Mouse (Mus musculus) kidney, postnatal 4 days (tissue): ENCODE measurements at regions not wholly inside any gene's neighbourhood (a gene's known extent, or its start where the extent isn't known, plus 50 kb on each side); places are given as distances from the start of the nearest gene placed in this dataset.
"Not testable (repeated sequence)": the region's sequence is repeated elsewhere in the genome, so short reads cannot be mapped to it uniquely, and the experiment has no call there.

ENCODE experiments used
- DNase-seq, 2 experiments: peaks; one replicate each; pipeline ENCODE4 v3.0.0; 2021; ENCODE audit warnings: mixed read lengths in 2 of 2

DNA sequence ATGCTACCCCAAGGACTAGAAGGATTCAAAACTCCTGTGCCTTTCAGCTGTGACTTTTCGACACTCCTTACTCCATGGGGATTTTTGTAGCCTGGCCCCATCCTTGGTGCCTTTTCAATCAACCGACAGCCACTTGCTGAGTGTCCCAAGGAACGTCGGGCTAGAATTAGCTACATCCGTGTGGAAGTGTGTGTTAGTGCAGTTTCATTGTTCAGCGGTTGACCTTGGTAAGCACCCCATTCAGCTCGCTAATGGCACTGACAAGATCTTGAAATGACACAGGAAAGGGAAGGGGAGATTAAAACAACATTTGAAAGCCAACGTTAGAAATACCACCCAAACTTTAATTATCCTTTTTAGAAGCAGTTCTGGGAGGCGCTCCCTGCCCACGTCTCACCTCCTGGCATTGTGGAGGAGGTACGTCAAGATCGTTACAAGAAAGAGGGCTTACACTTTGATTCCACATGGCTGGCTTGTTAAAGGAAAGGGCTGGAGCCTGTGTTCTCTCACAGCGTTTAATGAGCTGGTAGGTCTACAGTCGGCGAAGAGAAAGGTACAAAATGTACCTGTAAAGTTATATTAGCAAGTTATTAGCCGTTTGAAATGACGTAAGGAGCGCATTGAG is 536.4 kb downstream of the Fam19a2 start:
- peak in 1 of 2 experiments; percentile 11 for DNase-seq

DNA sequence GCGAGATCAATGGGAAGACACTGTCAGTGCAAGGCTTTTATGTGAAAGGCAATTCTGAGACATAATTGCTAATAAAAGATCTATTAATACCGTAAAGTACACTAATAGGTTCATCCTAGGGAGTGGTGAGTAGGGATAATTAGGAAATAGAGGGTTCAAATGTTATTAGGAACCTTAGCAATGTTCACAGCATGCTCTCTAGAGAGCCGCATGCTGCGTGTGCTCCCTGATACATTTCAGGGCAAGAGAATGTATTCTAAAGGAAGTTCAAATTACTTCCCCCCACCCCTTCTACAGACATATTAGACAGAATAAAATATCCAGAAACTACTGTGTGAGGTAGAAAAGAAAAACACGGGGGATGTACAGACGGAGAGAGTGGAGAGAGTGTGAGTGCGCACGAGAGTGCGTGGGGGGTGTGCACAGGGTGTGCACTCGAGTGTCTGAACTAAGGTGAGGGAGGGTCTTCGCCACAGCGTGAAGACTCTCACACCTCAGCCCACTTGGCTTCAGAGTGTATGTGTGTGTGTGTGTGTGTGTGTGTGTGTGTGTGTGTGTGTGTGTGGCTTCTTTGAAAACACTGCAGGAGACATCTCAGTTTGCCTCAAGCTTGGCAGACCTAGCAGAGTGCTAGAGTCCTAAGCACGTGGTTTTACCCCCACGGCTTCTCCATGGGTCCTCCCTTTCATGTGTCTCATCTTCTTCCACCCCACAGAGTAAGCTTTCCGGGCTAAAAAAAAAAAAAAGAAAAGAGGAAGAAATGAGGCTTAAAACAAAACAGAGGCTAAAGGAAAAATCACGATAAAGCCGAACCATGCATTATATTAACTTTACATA is 537.1 kb downstream of the Fam19a2 start:
- DNase-seq = peak in 1 of 2 experiments; percentile 7

DNA sequence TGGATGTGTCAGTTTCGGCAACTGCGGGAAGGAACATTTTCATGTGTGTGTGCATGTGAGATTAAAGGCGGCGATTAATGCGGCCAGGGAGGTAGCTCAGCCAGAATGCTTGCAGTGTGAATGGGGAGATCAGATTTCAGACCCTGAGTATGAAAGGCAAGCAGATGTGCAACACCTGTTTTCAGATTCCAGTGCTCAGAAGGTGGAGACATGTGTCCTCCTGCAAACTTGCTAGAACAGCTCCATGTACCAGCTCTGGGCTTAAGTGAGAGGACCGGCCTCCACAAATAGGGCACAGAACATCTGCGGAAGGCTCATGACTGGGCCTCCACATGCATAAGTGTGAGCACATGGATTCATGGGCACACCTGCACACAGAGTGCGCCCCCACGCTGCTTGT is 547.1 kb downstream of the Fam19a2 start:
- no peak for DNase-seq

DNA sequence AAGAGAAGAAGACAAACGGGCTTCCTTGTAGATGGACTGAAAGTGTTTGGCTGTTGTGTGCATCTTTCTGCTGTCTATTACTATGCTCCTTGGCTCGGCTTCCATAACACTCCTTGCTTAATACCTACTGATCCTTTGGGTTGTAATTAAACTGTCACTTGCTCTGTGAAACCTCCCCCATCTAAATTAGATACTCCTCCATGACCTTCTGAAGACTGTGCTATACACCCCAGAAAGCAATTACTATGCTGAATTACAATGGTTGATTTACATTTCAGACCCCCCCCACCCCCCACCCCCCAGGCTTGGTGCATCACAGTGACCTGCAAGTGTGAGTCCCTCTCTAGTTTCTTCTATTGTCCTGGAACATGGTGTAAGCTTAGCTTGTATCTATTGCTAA is 549.3 kb downstream of the Fam19a2 start:
- no peak for DNase-seq

DNA sequence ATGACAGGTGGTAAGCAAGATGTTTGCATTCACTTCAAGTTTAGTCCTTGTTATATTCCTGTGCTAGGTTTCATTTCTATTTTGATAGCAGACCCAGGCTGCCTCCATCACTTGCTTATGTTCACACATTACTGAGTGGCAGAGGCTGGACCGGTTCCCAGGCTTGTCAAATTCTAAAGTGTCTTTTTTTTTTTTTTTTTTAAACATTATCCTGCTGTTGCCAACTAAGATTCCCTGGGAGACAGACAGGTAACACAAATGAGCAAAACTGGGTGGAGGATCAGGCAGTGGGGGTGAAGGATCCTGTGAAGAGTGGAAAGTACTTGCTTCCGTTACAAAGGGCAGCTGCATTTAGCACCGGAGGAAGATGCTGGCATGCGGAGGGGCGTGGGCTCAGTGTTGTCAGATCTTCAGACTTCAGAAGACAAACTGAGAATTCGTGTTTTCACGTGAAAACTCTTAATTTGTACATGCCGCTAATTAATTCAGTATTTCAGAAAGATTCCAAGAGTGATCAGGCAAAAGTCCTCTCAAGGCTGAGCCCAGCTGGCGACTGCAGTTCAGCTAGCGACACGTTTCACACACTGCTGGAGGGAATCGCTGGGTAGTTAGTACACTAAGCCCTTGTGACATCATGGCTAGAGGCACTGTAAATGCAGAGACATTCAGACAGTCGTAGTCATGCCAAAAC is 576.4 kb downstream of the Fam19a2 start:
- DNase-seq = no peak

DNA sequence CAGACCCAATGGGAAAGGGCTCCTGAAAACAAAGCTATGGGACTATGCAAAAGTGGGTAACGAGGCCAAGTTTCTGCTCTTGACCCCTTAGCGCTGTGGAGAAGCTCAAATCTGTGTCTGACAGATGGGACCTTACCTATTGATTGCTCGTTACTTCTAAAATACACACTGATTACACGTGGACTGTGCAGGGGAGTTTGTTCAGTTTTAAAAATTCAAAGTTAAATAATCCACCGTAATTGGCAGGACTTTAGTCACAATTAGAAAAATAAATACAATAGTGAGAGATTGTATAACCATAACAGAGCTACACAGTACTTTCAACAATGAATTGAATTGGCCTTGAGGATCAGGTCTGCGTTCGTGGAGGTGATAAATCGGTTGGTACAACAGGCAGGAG is 578.3 kb downstream of the Fam19a2 start:
- no peak for DNase-seq

DNA sequence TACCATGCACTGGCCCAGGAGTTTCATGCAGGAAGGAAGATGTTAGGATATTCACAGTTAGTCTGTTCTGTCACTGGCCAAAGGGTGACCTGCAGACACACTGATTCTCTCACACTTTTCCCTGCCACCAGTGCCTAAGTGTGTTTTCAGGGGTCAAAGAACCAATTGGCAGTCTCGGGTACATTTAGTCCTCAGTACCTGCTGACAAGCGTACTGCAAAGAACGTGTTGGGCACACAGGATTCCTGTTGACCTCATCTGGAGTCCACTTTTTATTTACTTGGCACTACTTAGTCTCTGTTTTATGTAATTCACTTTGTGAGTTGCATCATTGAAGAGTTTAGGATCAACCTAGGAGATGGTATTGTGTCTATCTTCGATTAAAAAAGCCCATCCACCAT is 579.8 kb downstream of the Fam19a2 start:
- DNase-seq = no peak

DNA sequence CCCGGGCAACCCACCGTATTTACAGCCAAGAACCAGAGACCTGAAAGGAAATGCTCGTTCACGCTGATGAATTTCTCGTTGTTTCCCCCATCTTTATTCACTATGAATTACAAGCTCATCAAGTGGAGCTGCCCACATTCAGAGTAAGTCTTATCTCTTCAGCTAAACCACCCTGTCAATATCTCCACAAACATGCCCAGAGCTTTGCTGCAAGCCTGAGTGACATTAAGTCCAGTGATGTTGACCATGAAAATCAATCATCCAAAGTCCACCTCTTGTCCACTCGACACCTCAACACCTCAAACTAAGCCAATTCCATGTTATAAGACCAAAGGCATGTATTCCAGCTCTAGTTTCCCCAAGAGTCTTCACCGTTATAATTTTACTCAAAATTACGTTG is 582.8 kb downstream of the Fam19a2 start:
- no peak for DNase-seq

DNA sequence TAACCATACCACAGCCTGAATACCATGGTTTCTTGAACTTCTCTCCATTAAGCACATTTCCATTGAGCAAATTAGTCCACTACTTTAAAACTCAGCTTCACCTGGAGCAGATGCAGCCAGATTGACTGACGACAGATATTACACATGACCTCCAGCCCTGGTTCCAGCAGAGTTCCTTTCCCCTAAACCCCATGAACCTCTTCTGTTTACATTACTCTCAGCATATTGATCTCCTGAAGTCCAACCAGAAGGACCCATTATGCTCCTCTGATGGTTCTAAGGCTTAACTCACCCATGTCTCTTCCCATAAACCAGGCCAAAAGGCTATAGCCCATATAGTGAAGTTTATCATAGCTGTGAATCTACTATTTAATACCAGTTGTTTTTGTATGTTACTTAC is 584.8 kb downstream of the Fam19a2 start:
- no peak for DNase-seq

DNA sequence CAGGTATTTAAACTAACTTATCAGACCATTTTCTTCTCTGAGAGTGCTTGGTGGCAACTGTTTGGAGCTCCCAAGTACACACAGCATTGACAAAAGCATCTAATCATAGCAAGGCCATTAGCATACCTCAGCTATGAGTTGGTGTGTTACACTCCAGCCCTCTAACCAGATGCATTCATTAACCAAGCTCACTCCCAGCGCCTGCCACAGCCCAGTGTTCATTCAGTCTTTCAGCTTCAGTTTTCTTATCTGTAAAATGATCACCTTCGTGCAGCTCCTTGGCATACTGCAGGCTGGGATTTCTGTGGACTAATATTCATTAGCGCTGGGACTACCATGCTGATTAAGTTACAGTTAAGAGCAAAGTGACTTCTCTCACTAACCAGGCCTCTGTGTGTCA is 611.7 kb downstream of the Fam19a2 start:
- peak; percentile 28 to 52 for DNase-seq

DNA sequence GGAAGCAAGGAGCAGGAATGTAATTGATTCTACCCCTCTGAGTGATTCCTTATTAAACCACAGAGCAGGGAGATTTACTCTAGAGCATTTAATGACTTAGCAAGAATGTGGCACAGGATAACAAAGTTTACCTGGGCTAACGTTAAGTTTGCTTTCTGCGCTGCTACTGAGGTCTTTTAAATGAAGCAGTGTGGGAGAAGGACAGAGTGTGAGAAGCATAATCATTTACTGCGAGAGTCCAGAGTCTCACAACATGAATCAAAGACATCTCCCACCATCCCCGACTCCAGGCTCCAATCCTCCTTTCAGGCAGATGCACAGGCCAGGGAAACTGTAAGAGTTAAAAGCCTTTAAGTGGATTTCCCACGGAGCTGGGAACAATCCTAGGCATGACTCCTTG is 612.1 kb downstream of the Fam19a2 start:
- peak in 1 of 2 experiments; percentile 12 for DNase-seq

DNA sequence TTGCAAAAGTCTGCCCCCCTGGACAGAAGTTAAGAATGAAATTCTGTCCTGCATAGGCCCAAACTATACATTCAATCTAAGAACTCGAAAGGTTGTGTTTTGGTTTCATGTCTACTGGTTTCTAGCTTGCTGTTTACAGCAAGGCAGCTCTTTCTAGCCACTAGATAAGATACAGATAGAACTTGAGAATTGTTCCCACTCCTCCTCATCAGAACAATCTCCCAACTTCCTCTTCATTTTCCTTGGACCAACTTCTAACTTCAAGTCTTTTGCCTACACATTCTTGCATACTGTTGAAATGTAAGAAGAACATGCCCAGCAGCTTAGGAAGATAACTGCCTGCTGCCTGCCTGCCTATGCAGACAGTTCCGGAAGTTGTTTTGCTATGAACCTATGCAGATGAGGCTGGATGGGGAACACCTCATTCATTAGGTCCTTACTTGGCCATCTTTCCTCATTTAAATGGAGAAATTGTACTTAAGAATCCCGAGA is 624.9 kb downstream of the Fam19a2 start:
- DNase-seq = no peak

DNA sequence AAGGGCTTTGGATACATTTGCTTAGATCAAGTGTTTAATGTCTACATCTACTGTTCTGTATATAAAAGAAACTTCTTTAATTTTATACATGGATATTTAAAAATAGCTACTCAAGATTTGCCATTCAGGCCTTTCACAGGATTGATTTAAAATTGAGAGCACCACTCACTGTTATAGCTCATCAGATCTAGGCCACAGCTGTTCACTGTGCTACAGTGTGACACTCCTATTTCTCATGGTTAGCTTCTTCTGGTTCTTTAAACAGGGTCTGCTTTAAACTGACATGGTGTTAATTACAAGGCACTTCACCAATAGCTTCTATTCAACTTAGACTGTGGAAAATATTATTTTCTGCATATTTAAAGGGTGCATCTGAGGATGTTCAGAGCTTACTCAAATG is 655.3 kb downstream of the Fam19a2 start:
- DNase-seq = no peak

DNA sequence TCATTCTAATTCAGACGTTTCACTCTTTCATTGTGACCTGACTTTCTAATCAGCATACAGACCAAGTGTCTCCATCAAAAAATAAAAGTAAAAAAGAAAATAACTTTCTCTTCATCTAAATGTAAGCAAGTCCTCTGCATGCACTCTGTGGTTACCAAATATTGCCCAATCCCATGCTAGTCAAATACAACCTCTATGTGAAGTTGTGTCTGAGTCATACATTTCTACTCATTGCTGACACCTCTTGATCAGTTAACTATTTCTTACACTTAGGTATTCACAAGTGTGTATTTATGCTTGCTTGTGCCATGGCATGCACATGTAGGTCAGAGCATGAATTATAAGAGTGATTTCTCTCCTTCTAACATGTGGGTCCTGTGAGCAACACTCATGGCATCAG is 666.2 kb downstream of the Fam19a2 start:
- no peak for DNase-seq

DNA sequence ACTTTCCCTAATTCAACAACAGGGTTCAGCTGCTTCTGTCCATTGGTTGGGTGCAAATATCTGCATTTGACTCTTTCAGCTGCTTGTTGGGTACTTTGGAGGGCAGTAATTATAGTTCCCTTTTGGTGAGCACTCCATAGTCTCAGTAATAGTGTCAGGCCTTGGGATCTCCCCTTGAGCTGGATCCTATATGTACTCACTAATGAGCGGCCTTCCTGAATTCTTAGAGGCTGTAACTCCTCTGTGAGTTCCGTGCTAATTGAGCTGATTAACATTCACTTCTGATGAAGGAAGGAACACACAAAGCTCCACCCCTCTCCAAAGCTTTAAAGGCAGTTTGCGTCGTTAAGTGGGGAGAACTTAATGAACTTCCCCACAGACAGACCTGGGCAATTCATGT is 674.9 kb downstream of the Fam19a2 start:
- not testable (repeated sequence) for DNase-seq
